ENCODE assay signal across 7 mouse cellular contexts in the genomic region with DNA sequence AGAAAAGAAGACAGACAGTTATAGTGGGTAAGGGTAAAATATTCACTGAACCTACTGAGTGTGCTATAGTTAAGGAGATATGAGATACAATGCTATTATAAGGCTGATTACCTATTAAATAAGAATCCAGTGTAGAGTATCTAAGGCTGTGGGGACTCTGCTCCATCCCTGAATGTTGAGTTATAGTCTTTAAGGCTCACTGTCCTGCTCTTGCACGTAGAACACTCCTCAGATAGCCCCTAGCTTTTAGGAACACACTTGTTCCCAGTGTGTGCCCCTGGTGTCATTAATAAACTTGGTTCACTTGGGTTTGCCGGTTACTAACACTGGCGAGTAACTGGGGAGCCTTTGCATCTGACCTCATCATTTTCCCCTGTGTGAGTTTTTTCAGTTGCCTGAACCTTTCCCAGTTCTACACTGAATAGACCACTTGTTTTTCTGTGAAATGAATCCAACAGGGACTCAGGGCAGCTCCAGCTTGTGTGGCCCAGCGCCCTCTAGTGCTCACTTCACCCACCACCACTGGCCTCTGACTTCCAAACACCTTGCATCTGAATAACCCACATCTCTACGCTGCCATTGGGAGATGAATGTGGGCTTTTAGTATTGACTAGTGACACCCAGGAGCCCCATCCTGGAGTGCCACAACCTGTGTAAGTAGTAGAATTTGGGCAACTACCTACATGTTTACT. TPM values are rescaled to one million over a fixed set of nuclear protein-coding genes. Genes with fewer than 3 reads are reported as not detected.
DNase-seq lines count a peak whose midpoint lies in the region; ATAC-seq and TF ChIP-seq lines count a peak whose summit lies in the region.

No protein-coding gene starts in this region.

- peaks cover 2% of the 10 kb centered on the region; the same call in 1 of the 2 replicates for H3K4me1 ChIP-seq in hindbrain, embryonic 12.5 days
- H3K4me1 ChIP-seq in lung, postnatal 0 days (ENCODE audit: insufficient read depth, low read depth, low read length) = no peaks in the 10 kb centered on the region

- 18% methylated on average over 5 of the region's 5 CpGs for WGBS in hindbrain, embryonic 12.5 days
- WGBS in lung, postnatal 0 days = 24% methylated on average over 5 of the region's 5 CpGs

- TF ChIP-seq CTCF in lung, postnatal 0 days (IDR thresholded peaks at IDR 0.05) = peak; percentile 86

- peak overlapping the region; percentile 30; the same call in 1 of the 2 replicates for H3K27ac ChIP-seq in hindbrain, embryonic 12.5 days
- H3K27ac ChIP-seq in lung, postnatal 0 days (ENCODE audit: low read length) = no peak overlapping the region

- H3K36me3 ChIP-seq in hindbrain, embryonic 12.5 days = no peaks in the 10 kb centered on the region
- H3K36me3 ChIP-seq in lung, postnatal 0 days (ENCODE audit: insufficient read depth, low read length) = no peaks in the 10 kb centered on the region

- H3K4me2 ChIP-seq in hindbrain, embryonic 12.5 days (replicated peaks) = no peak overlapping the region
- H3K4me2 ChIP-seq in lung, postnatal 0 days (replicated peaks; ENCODE audit: low read depth, low read length) = no peak overlapping the region

- H3K4me3 ChIP-seq in hindbrain, embryonic 12.5 days = no peak overlapping the region
- H3K4me3 ChIP-seq in lung, postnatal 0 days (ENCODE audit: low read depth, low read length) = no peak overlapping the region

- DNase-seq in T-cell, adult 2 months (ENCODE audit: low spot score) = peak; percentile 21
- DNase-seq in cerebellum, adult 9-10 months = peak; percentile 64
- DNase-seq in layer of hippocampus, postnatal 10 days (ENCODE audit: low spot score in 2 of 2) = peak; percentile 80 to 83
- peak; percentile 74 for DNase-seq in lung, postnatal 0 days (ENCODE audit: low spot score)
- peak; percentile 40 for DNase-seq in retina, postnatal 7 days (ENCODE audit: low read depth, low spot score)

- H3K9ac ChIP-seq in hindbrain, embryonic 12.5 days = no peak overlapping the region
- no peak overlapping the region for H3K9ac ChIP-seq in lung, postnatal 0 days (replicated peaks; ENCODE audit: low read depth)

- peak; percentile 87 for ATAC-seq in frontal cortex, adult (ENCODE audit: low TSS enrichment)
- ATAC-seq in hindbrain, embryonic 12.5 days (ENCODE audit: low FRiP score) = peak; percentile 80
- peak; percentile 81 for ATAC-seq in lung, postnatal 0 days

- H3K9me3 ChIP-seq in hindbrain, embryonic 12.5 days (replicated peaks) = no peaks in the 10 kb centered on the region
- no peaks in the 10 kb centered on the region for H3K9me3 ChIP-seq in lung, postnatal 0 days (ENCODE audit: low read length)

- TF ChIP-seq EP300 in lung, postnatal 0 days (IDR thresholded peaks at IDR 0.05) = no peak

- no peaks in the 10 kb centered on the region for H3K27me3 ChIP-seq in hindbrain, embryonic 12.5 days
- H3K27me3 ChIP-seq in lung, postnatal 0 days (replicated peaks; ENCODE audit: insufficient read depth, low read length) = no peaks in the 10 kb centered on the region

RNA-seq across cellular contexts. Expression of gene Fgfrl1, which starts 34.5 kb away (rescaled TPM):
- 25.3 and 29.4 TPM in 2 replicates for polyA plus RNA-seq in hindbrain, embryonic 12.5 days (2016; fragmentation: Nextera tagmentation; extraction: Ambion mirVana)
- total RNA-seq in layer of hippocampus, postnatal 10 days (2021) = 10 to 100 TPM; 18.5 to 22.5 TPM
- polyA plus RNA-seq in lung, postnatal 0 days (2015; fragmentation: Nextera tagmentation; extraction: Ambion mirVana) = 15.8 and 17.4 TPM in 2 replicates

RNA-seq across cellular contexts. Expression of gene Rnf212, which starts 48.1 kb away (rescaled TPM):
- polyA plus RNA-seq in hindbrain, embryonic 12.5 days (2016; fragmentation: Nextera tagmentation; extraction: Ambion mirVana) = 0.65 and 0.76 TPM in 2 replicates
- total RNA-seq in layer of hippocampus, postnatal 10 days (2021) = not detected
- polyA plus RNA-seq in lung, postnatal 0 days (2015; fragmentation: Nextera tagmentation; extraction: Ambion mirVana) = not detected in 2 replicates

RNA-seq across cellular contexts. Expression of gene Slc26a1, which starts 51.3 kb away (rescaled TPM):
- 1.6 and 1.7 TPM in 2 replicates for polyA plus RNA-seq in hindbrain, embryonic 12.5 days (2016; fragmentation: Nextera tagmentation; extraction: Ambion mirVana)
- total RNA-seq in layer of hippocampus, postnatal 10 days (2021) = 1 to 10 TPM; 2.6 to 3.2 TPM
- 0.10 and 0.19 TPM in 2 replicates for polyA plus RNA-seq in lung, postnatal 0 days (2015; fragmentation: Nextera tagmentation; extraction: Ambion mirVana)

RNA-seq across cellular contexts. Expression of gene Dgkq, which starts 57.2 kb away (rescaled TPM):
- polyA plus RNA-seq in hindbrain, embryonic 12.5 days (2016; fragmentation: Nextera tagmentation; extraction: Ambion mirVana) = 21.9 and 23.5 TPM in 2 replicates
- total RNA-seq in layer of hippocampus, postnatal 10 days (2021) = 10 to 100 TPM; 56.4 to 61.2 TPM
- polyA plus RNA-seq in lung, postnatal 0 days (2015; fragmentation: Nextera tagmentation; extraction: Ambion mirVana) = 5.9 and 6.3 TPM in 2 replicates

Comparison
In these comparisons a context has a peak if more than half of its experiments do, and no peak if none do; other contexts are left out.
1. DNase-seq: peak in every context shown above with its lines; median percentile 82 in layer of hippocampus, postnatal 10 days; 74 in lung, postnatal 0 days; 64 in cerebellum, adult 9-10 months; 40 in retina, postnatal 7 days; 21 in T-cell, adult 2 months.